Mouse (Mus musculus): ENCODE data around the gene Polm. TPM values are rescaled to one million over a fixed set of nuclear protein-coding genes. Genes with fewer than 3 reads are reported as not detected.
A peak's percentile ranks its signal among the peaks of the same experiment; 100 is the strongest.

Gene Polm
- total and polyA plus RNA-seq, 3 experiments, result 5.4 to 18.3 TPM; not detected in 1

- TF ChIP-seq MEF2A (IDR thresholded peaks at IDR 0.05; ENCODE audit: extremely low read depth, insufficient replicate concordance, low read depth, low read length, poor library complexity, severe bottlenecking) (no peak), POLR2A (IDR thresholded peaks at IDR 0.05; ENCODE audit: control insufficient read depth in 1 of 2, insufficient read depth in 1 of 2, low read depth in 1 of 2, low read length in 2 of 2, poor library complexity in 1 of 2) (peak; percentile 97 to 99), TBP (IDR thresholded peaks at IDR 0.05; ENCODE audit: low read depth, low read length) (peak; percentile 84), NRF1 (IDR thresholded peaks at IDR 0.05; ENCODE audit: insufficient read depth, low read depth, low read length, poor library complexity, severe bottlenecking) (peak; percentile 90), MAX (IDR thresholded peaks at IDR 0.05; ENCODE audit: low read length) (peak; percentile 81), GABPA (IDR thresholded peaks at IDR 0.05; ENCODE audit: low read depth, low read length) (no peak), NELFE (IDR thresholded peaks at IDR 0.05; ENCODE audit: low read depth, low read length) (peak; percentile 98), ZMIZ1 (IDR thresholded peaks at IDR 0.05; ENCODE audit: low read depth, low read length) (peak; percentile 96), MXI1 (IDR thresholded peaks at IDR 0.05; ENCODE audit: low read depth, low read length) (peak; percentile 91; the same call in 1 of the 2 replicates), SMC3 (IDR thresholded peaks at IDR 0.05; ENCODE audit: low read depth, low read length) (peak; percentile 12), UBTF (IDR thresholded peaks at IDR 0.05; ENCODE audit: borderline replicate concordance, insufficient read depth, low read depth, low read length) (0 out of 2 replicates have a peak, but pooled peaks have one; percentile 58), RAD21 (IDR thresholded peaks at IDR 0.05; ENCODE audit: low read depth, low read length) (no peak), BHLHE40 (IDR thresholded peaks at IDR 0.05; ENCODE audit: borderline replicate concordance, low read depth, low read length) (peak; percentile 28; the same call in 1 of the 2 replicates), ELF1 (IDR thresholded peaks at IDR 0.05; ENCODE audit: low read depth, low read length) (peak; percentile 79), ZNF384 (IDR thresholded peaks at IDR 0.05; ENCODE audit: low read depth, low read length) (no peak), POLR2AphosphoS2 (IDR thresholded peaks at IDR 0.05; ENCODE audit: low read length) (peak; percentile 98)
Observed at GRCm38 (mm10) chr11:5877921-5878526, 40.2 kb upstream of the Polm start, which contains the start of gene Pold2 (continued).

GRCm38 (mm10) chr11:5877421-5877820 lies 39.6 kb upstream of the Polm start:
- peaks cover 11% of the 10 kb centered on the region for H3K79me2 ChIP-seq (ENCODE audit: control insufficient read depth, insufficient read depth, low read length, poor library complexity)
- TF ChIP-seq CHD1 (IDR thresholded peaks at IDR 0.05; ENCODE audit: low read depth, low read length) (0 out of 2 replicates have a peak, but pooled peaks have one; percentile 35), SMC3 (IDR thresholded peaks at IDR 0.05; ENCODE audit: low read depth, low read length) (no peak), GATA1 (IDR thresholded peaks at IDR 0.05; ENCODE audit: low read depth, low read length) (0 out of 2 replicates have a peak, but pooled peaks have one; percentile 5)
- peak overlapping the region; percentile 87 for H3K9ac ChIP-seq (ENCODE audit: control insufficient read depth, low read depth, low read length, poor library complexity, severe bottlenecking)
- no peaks in the 10 kb centered on the region for H3K27me3 ChIP-seq (ENCODE audit: control insufficient read depth in 1 of 2, insufficient read depth in 2 of 2, low read length in 2 of 2)
- H3K4me1 ChIP-seq (ENCODE audit: control insufficient read depth in 1 of 2, insufficient read depth in 2 of 2, low read length in 2 of 2), result peaks cover 3 to 11% of the 10 kb centered on the region in 2 experiments; a peak in 3 of 4 replicates
- peak overlapping the region; percentile 57 for H3K27ac ChIP-seq (ENCODE audit: control insufficient read depth, low read depth, low read length)
- H3K9me3 ChIP-seq (replicated peaks; ENCODE audit: insufficient read depth, low read length), result no peaks in the 10 kb centered on the region
- DNase-seq (ENCODE audit: low read depth, low spot score), result peak; percentile 71
- peaks cover 0 to 8% of the 10 kb centered on the region in 2 experiments; a peak in 3 of 4 replicates for H3K36me3 ChIP-seq (ENCODE audit: control insufficient read depth in 1 of 2, insufficient read depth in 2 of 2, low read length in 2 of 2)
- H3K4me3 ChIP-seq (ENCODE audit: control insufficient read depth in 1 of 2, insufficient read depth in 1 of 2, low read depth in 2 of 2, low read length in 2 of 2), result peak overlapping the region; percentile 80 to 87

Measured in MEL (cell line).